Comparison of ENCODE assay signal across 25 mouse cellular contexts in the genomic region with DNA sequence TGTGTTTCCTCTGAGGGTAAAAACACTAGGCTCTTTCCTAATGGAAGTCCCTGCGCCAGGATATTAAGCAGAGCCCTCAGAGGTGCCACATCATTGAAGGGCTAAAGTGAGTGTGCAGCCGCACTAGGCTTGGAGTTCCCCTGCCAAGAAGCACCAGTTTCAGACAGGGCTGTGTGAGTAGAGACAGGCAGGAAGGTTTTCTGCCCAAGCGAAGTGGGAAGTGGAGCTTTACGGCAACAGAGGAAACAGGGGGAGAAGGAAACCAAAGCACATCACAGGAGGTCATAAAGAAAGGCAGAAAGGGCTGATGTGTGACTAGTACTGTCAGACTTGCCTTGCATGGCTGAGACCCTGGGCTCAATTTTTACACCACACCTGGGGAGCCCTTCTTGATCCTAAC. TPM values are rescaled to one million over a fixed set of nuclear protein-coding genes. Genes with fewer than 3 reads are reported as not detected.
A peak's percentile ranks its signal among the peaks of the same experiment; 100 is the strongest.
DNase-seq lines count a peak whose midpoint lies in the region; ATAC-seq and TF ChIP-seq lines count a peak whose summit lies in the region.
"Had no signal": no experiment of that assay in that cellular context is flagged by ENCODE, and none has a peak within 500 bp of the region (broad histone marks: within the 10 kb centered on the region; RNA-seq: fewer than 3 reads in every experiment).

No protein-coding gene starts in this region.

- no peak overlapping the region for H3K9ac ChIP-seq in heart, embryonic 15.5 days
- no peak overlapping the region for H3K9ac ChIP-seq in midbrain, embryonic 15.5 days
- H3K9ac ChIP-seq in midbrain, embryonic 16.5 days (ENCODE audit: low read depth, low read length), result no peak overlapping the region
- H3K9ac ChIP-seq: forebrain, embryonic 12.5 days; hindbrain, embryonic 12.5 days; liver, postnatal 0 days had no signal

- H3K36me3 ChIP-seq in heart, embryonic 15.5 days, result peaks cover 7% of the 10 kb centered on the region
- H3K36me3 ChIP-seq in midbrain, embryonic 15.5 days (replicated peaks), result peaks cover 17% of the 10 kb centered on the region
- H3K36me3 ChIP-seq in midbrain, embryonic 16.5 days (ENCODE audit: control insufficient read depth, insufficient read depth, low read length), result peaks cover 27% of the 10 kb centered on the region

- 72% methylated on average over 4 of the region's 4 CpGs for WGBS in heart, embryonic 15.5 days
- 90% methylated on average over 4 of the region's 4 CpGs for WGBS in midbrain, embryonic 15.5 days
- WGBS in midbrain, embryonic 16.5 days, result 84% methylated on average over 4 of the region's 4 CpGs

- no peaks in the 10 kb centered on the region for H3K27me3 ChIP-seq in heart, embryonic 15.5 days
- H3K27me3 ChIP-seq in midbrain, embryonic 15.5 days (replicated peaks), result no peaks in the 10 kb centered on the region
- H3K27me3 ChIP-seq in midbrain, embryonic 16.5 days (ENCODE audit: control insufficient read depth, insufficient read depth, low read depth, low read length), result no peaks in the 10 kb centered on the region
- H3K27me3 ChIP-seq: forebrain, embryonic 12.5 days; hindbrain, embryonic 12.5 days had no signal

- ATAC-seq in heart, embryonic 15.5 days (replicated peaks; ENCODE audit: insufficient number of reproducible peaks, insufficient read depth, low FRiP score, low read depth), result no peak
- no peak for ATAC-seq in midbrain, embryonic 15.5 days (replicated peaks)
- ATAC-seq in midbrain, embryonic 16.5 days, result no peak
- ATAC-seq: liver, postnatal 0 days had no signal

- TF ChIP-seq CTCF in gastrocnemius, adult 2 months (IDR thresholded peaks at IDR 0.05), result no peak

- no peak for DNase-seq in gastrocnemius, adult 2 months
- no peak for DNase-seq in gastrocnemius, postnatal 10 days
- no peak for DNase-seq in heart, adult 18-20 months
- peak; percentile 12 for DNase-seq in kidney, postnatal 14 days
- DNase-seq in kidney, postnatal 25 days, result no peak
- DNase-seq: adrenal gland, adult 2 months; cerebellum, adult 8-10 months; gastrocnemius, postnatal 14 days; kidney, adult 8-10 months; layer of hippocampus, adult 9-11 months; liver, postnatal 0 days; right cerebral cortex, postnatal 4 days had no signal

- peak overlapping the region; percentile 61 for H3K27ac ChIP-seq in gastrocnemius, adult 2 months
- peak overlapping the region; percentile 17; the same call in 1 of the 2 replicates for H3K27ac ChIP-seq in heart, embryonic 15.5 days
- 0 out of 2 replicates have a peak overlapping the region, but pooled peaks have one; percentile 8 for H3K27ac ChIP-seq in midbrain, embryonic 15.5 days
- no peak overlapping the region for H3K27ac ChIP-seq in midbrain, embryonic 16.5 days (ENCODE audit: low read length)
- H3K27ac ChIP-seq: embryonic facial prominence, embryonic 10.5 days; forebrain, embryonic 12.5 days; hindbrain, embryonic 12.5 days; limb, embryonic 10.5 days; midbrain, embryonic 10.5 days had no signal

- intact Hi-C loops in gastrocnemius, adult 2 months (cut with DNase I), result no loop called here

- no peaks in the 10 kb centered on the region for H3K9me3 ChIP-seq in heart, embryonic 15.5 days (replicated peaks)
- no peaks in the 10 kb centered on the region for H3K9me3 ChIP-seq in midbrain, embryonic 15.5 days
- no peaks in the 10 kb centered on the region for H3K9me3 ChIP-seq in midbrain, embryonic 16.5 days (replicated peaks; ENCODE audit: control insufficient read depth, low read length, poor library complexity, severe bottlenecking)
- H3K9me3 ChIP-seq: embryonic facial prominence, embryonic 10.5 days; forebrain, embryonic 12.5 days; hindbrain, embryonic 12.5 days; limb, embryonic 10.5 days; midbrain, embryonic 10.5 days had no signal

- peaks cover 9% of the 10 kb centered on the region; the same call in 1 of the 2 replicates for H3K4me1 ChIP-seq in heart, embryonic 15.5 days (replicated peaks)
- H3K4me1 ChIP-seq in midbrain, embryonic 15.5 days, result peaks cover 14% of the 10 kb centered on the region
- H3K4me1 ChIP-seq in midbrain, embryonic 16.5 days (ENCODE audit: control insufficient read depth, insufficient read depth, low read length), result peaks cover 13% of the 10 kb centered on the region

- H3K4me3 ChIP-seq in gastrocnemius, adult 2 months, result no peak overlapping the region
- no peak overlapping the region for H3K4me3 ChIP-seq in heart, embryonic 15.5 days
- H3K4me3 ChIP-seq in midbrain, embryonic 15.5 days, result no peak overlapping the region
- H3K4me3 ChIP-seq in midbrain, embryonic 16.5 days (ENCODE audit: low read depth, low read length), result no peak overlapping the region
- H3K4me3 ChIP-seq: embryonic facial prominence, embryonic 10.5 days; forebrain, embryonic 12.5 days; hindbrain, embryonic 12.5 days; limb, embryonic 10.5 days; midbrain, embryonic 10.5 days had no signal

- no peak overlapping the region for H3K4me2 ChIP-seq in heart, embryonic 15.5 days
- H3K4me2 ChIP-seq in midbrain, embryonic 15.5 days, result no peak overlapping the region
- H3K4me2 ChIP-seq in midbrain, embryonic 16.5 days (ENCODE audit: low read length), result no peak overlapping the region
- H3K4me2 ChIP-seq: forebrain, embryonic 12.5 days; hindbrain, embryonic 12.5 days had no signal

RNA-seq across cellular contexts. Expression of gene Ppm1f, which starts 6.1 kb away (rescaled TPM):
- 10 to 100 TPM in 1 of 2 experiments, 1 to 10 TPM in 1; 8.6 to 15.3 TPM for total RNA-seq in gastrocnemius, adult 2 months (2021)
- 10 to 100 TPM; 18.4 to 24.9 TPM for total RNA-seq in gastrocnemius, postnatal 10 days (2021)
- polyA plus RNA-seq in heart, embryonic 15.5 days (2015; fragmentation: Nextera tagmentation; extraction: Ambion mirVana), result 23.4 and 28.8 TPM in 2 replicates
- 10 to 100 TPM; 26.3 to 28.6 TPM for total RNA-seq in heart, adult 18-20 months (2021)
- polyA plus RNA-seq in midbrain, embryonic 15.5 days (2015; fragmentation: Nextera tagmentation; extraction: Ambion mirVana), result 29.6 and 30.7 TPM in 2 replicates
- 29.3 and 30.0 TPM in 2 replicates for polyA plus RNA-seq in midbrain, embryonic 16.5 days (2015; fragmentation: Nextera tagmentation; extraction: Ambion mirVana)

RNA-seq across cellular contexts. Expression of gene Vpreb1, which starts 31.7 kb away (rescaled TPM):
- total RNA-seq in gastrocnemius, adult 2 months (2021), result under 1 TPM in 1 of 2 experiments, not detected in 1; 0.42 TPM
- under 1 TPM in 1 of 2 experiments, not detected in 1; 0.72 TPM for total RNA-seq in gastrocnemius, postnatal 10 days (2021)
- polyA plus RNA-seq in heart, embryonic 15.5 days (2015; fragmentation: Nextera tagmentation; extraction: Ambion mirVana), result 1.1 and 1.4 TPM in 2 replicates
- under 1 TPM in 1 of 2 experiments, not detected in 1; 0.39 TPM for total RNA-seq in heart, adult 18-20 months (2021)
- polyA plus RNA-seq in midbrain, embryonic 15.5 days (2015; fragmentation: Nextera tagmentation; extraction: Ambion mirVana), result 1.1 TPM in 2 replicates
- 0.70 and 0.95 TPM in 2 replicates for polyA plus RNA-seq in midbrain, embryonic 16.5 days (2015; fragmentation: Nextera tagmentation; extraction: Ambion mirVana)
- total RNA-seq: gastrocnemius, postnatal 14 days; left cerebral cortex, adult 8-10 months; liver, adult 2 months; monocyte, adult 5-6 weeks had no signal

RNA-seq across cellular contexts. Expression of gene Top3b, which starts 31.8 kb away (rescaled TPM):
- 10 to 100 TPM; 19.9 to 22.5 TPM for total RNA-seq in gastrocnemius, adult 2 months (2021)
- 10 to 100 TPM; 20.4 to 28.5 TPM for total RNA-seq in gastrocnemius, postnatal 10 days (2021)
- 37.8 and 51.7 TPM in 2 replicates for polyA plus RNA-seq in heart, embryonic 15.5 days (2015; fragmentation: Nextera tagmentation; extraction: Ambion mirVana)
- 10 to 100 TPM; 23.1 to 28.6 TPM for total RNA-seq in heart, adult 18-20 months (2021)
- polyA plus RNA-seq in midbrain, embryonic 15.5 days (2015; fragmentation: Nextera tagmentation; extraction: Ambion mirVana), result 78.7 and 82.8 TPM in 2 replicates
- polyA plus RNA-seq in midbrain, embryonic 16.5 days (2015; fragmentation: Nextera tagmentation; extraction: Ambion mirVana), result 72.5 and 73.1 TPM in 2 replicates

RNA-seq across cellular contexts. Expression of gene Igll1, which starts 38.5 kb away (rescaled TPM):
- not detected for total RNA-seq in gastrocnemius, adult 2 months (2021)
- 1 to 10 TPM in 1 of 2 experiments, not detected in 1; 1.2 TPM for total RNA-seq in gastrocnemius, postnatal 10 days (2021)
- 0.27 TPM in 1 of 2 replicates, not detected in the other for polyA plus RNA-seq in heart, embryonic 15.5 days (2015; fragmentation: Nextera tagmentation; extraction: Ambion mirVana)
- total RNA-seq in heart, adult 18-20 months (2021), result not detected
- polyA plus RNA-seq in midbrain, embryonic 15.5 days (2015; fragmentation: Nextera tagmentation; extraction: Ambion mirVana), result 0.20 TPM in 1 of 2 replicates, not detected in the other
- polyA plus RNA-seq in midbrain, embryonic 16.5 days (2015; fragmentation: Nextera tagmentation; extraction: Ambion mirVana), result not detected in 2 replicates
- total RNA-seq: adrenal gland, adult 2 months; gastrocnemius, postnatal 14 days; left cerebral cortex, adult 8-10 months; liver, adult 2 months; monocyte, adult 5-6 weeks had no signal
- polyA plus RNA-seq: adrenal gland, adult 2 months; embryonic facial prominence, embryonic 10.5 days; hindbrain, embryonic 12.5 days; limb, embryonic 10.5 days; liver, adult 2 months; neural tube, embryonic 11.5 days; urinary bladder, adult 2 months had no signal
